Mouse (Mus musculus) spleen, postnatal 4 days (tissue): ENCODE results near the gene Zfp958.
"Not testable (repeated sequence)": the region's sequence is repeated elsewhere in the genome, so short reads cannot be mapped to it uniquely, and the experiment has no call there.

ENCODE experiments used
- DNase-seq, 2 experiments: peaks; one replicate each; pipeline ENCODE4 v3.0.0; 2022; ENCODE audit warnings: low spot score in 2 of 2

Gene Zfp958

GRCm38 (mm10) chr8:4612932-4613853 is at the start of gene Zfp958:
Gene Zfp958 (plus strand): TSS chr8:4613167.
- DNase-seq, result peak; percentile 89 to 90

GRCm38 (mm10) chr8:4581986-4582385 is 31.0 kb upstream of the Zfp958 start:
- DNase-seq, result no peak

GRCm38 (mm10) chr8:4582754-4583178 is 30.2 kb upstream of the Zfp958 start:
- no peak for DNase-seq

GRCm38 (mm10) chr8:4584660-4585059 is 28.3 kb upstream of the Zfp958 start:
- DNase-seq, result no peak

- no peak for DNase-seq
Measured at GRCm38 (mm10) chr8:4586356-4586755, 26.6 kb upstream of the Zfp958 start.

GRCm38 (mm10) chr8:4588165-4589000 is 24.6 kb upstream of the Zfp958 start:
- DNase-seq, result no peak

- no peak for DNase-seq
Measured at GRCm38 (mm10) chr8:4608896-4609295, 4.1 kb upstream of the Zfp958 start.

- DNase-seq, result not testable (repeated sequence)
Measured at GRCm38 (mm10) chr8:4611626-4612175, 1.3 kb upstream of the Zfp958 start.

GRCm38 (mm10) chr8:4627349-4627748 is 14.4 kb downstream of the Zfp958 start:
- DNase-seq, result no peak

- no peak for DNase-seq
Measured at GRCm38 (mm10) chr8:4637071-4637470, 24.1 kb downstream of the Zfp958 start.

GRCm38 (mm10) chr8:4642974-4643373 is 30.0 kb downstream of the Zfp958 start:
- not testable (repeated sequence) for DNase-seq

GRCm38 (mm10) chr8:4656536-4656935 is 43.6 kb downstream of the Zfp958 start:
- DNase-seq, result peak; percentile 52 to 90

- peak in 1 of 2 experiments; percentile 58 for DNase-seq
Measured at GRCm38 (mm10) chr8:4675191-4676003, 62.4 kb downstream of the Zfp958 start.

- peak in 1 of 2 experiments; percentile 58 for DNase-seq
Measured at GRCm38 (mm10) chr8:4676586-4676985, 63.6 kb downstream of the Zfp958 start.

- peak; percentile 94 to 97 for DNase-seq
Measured at GRCm38 (mm10) chr8:4677265-4678217, 64.6 kb downstream of the Zfp958 start.

- peak; percentile 85 to 92 for DNase-seq
Measured at GRCm38 (mm10) chr8:4678218-4678907, 65.4 kb downstream of the Zfp958 start.

- DNase-seq, result no peak
Measured at GRCm38 (mm10) chr8:4678908-4679545, 66.1 kb downstream of the Zfp958 start.

GRCm38 (mm10) chr8:4679796-4680195 is 66.8 kb downstream of the Zfp958 start:
- no peak for DNase-seq
